Mouse (Mus musculus) limb, embryonic 15.5 days (tissue): ENCODE results near the gene Rbm38. TPM values are rescaled to one million over a fixed set of nuclear protein-coding genes. Genes with fewer than 3 reads are reported as not detected.

Source experiments
- ATAC-seq: fragments of 200-750 bp; cut with Nextera tagmentation; 2 replicates; pipeline ENCODE4 v1.8.0; 2017; ENCODE audit warnings: low read depth, moderate TSS enrichment; ENCODE audit not compliant: insufficient number of reproducible peaks, low FRiP score, low TSS enrichment
- H3K27ac ChIP-seq: fragments of 300-500 bp; sonication (generic); 2 replicates; pipeline ENCODE4 v1.5.1; 2015; ENCODE audit warnings: moderate library complexity, mild to moderate bottlenecking, inconsistent platforms
- H3K27me3 ChIP-seq: fragments of 300-500 bp; sonication (generic); 2 replicates; pipeline ENCODE4 v1.6.1; 2015; ENCODE audit warnings: inconsistent platforms
- H3K36me3 ChIP-seq: fragments of 300-500 bp; sonication (generic); 2 replicates; pipeline ENCODE4 v1.6.1; 2015; ENCODE audit warnings: inconsistent platforms
- H3K4me1 ChIP-seq: fragments of 300-500 bp; sonication (generic); 2 replicates; pipeline ENCODE4 v1.6.1; 2015; ENCODE audit warnings: inconsistent platforms
- H3K4me2 ChIP-seq: fragments of 300-500 bp; sonication (generic); 2 replicates; pipeline ENCODE4 v1.6.1; 2015; ENCODE audit warnings: mild to moderate bottlenecking, inconsistent platforms
- H3K4me3 ChIP-seq: fragments of 300-500 bp; sonication (generic); 2 replicates; pipeline ENCODE4 v1.5.1; 2015; ENCODE audit warnings: mild to moderate bottlenecking, inconsistent platforms
- H3K9ac ChIP-seq: fragments of 300-500 bp; sonication (generic); 2 replicates; pipeline ENCODE4 v1.6.1; 2015; ENCODE audit warnings: inconsistent platforms
- H3K9me3 ChIP-seq: fragments of 300-500 bp; sonication (generic); 2 replicates; pipeline ENCODE4 v1.6.1; 2016; ENCODE audit warnings: inconsistent platforms
- WGBS: fragments of 180-500 bp; shearing (Covaris S2); methylation state at CpG from one replicate; pipeline ENCODE4 v1.1.7; 2015; 5-methylcytosine and 5-hydroxymethylcytosine counted together
- polyA plus RNA-seq: library from polyadenylated mRNA; unstranded; fragments of >200 nt; fragmentation: Nextera tagmentation; extraction: Ambion mirVana; gene quantifications from 2 replicates; pipeline ENCODE4 v1.2.1, GENCODE M21; 2015

The Rbm38 gene
- polyA plus RNA-seq, 1 experiment from 2014 or later: 21.9 TPM

- Histone ChIP-seq H3K4me3 (no peak overlapping the region), H3K4me2 (no peak overlapping the region), H3K36me3 (peaks cover 32% of the 10 kb centered on the region), H3K9me3 (no peaks in the 10 kb centered on the region), H3K27me3 (no peaks in the 10 kb centered on the region), H3K27ac (peak overlapping the region; percentile 0), H3K9ac (no peak overlapping the region), H3K4me1 (peaks cover 57% of the 10 kb centered on the region)
- ATAC-seq: no peak
- WGBS: 89% methylated on average over 6 of the region's 6 CpGs
Measured at GRCm38 (mm10) chr2:173027169-173027823, 7.0 kb downstream of the Rbm38 start.

- H3K27ac ChIP-seq: peak overlapping the region; percentile 0; the same call in 1 of the 2 replicates
- peak overlapping the region; percentile 7; the same call in 1 of the 2 replicates for H3K9ac ChIP-seq
- peaks cover 51% of the 10 kb centered on the region for H3K4me1 ChIP-seq
- no peak overlapping the region for H3K4me3 ChIP-seq
- ATAC-seq: no peak
- H3K4me2 ChIP-seq: no peak overlapping the region
- H3K27me3 ChIP-seq: no peaks in the 10 kb centered on the region
- H3K9me3 ChIP-seq: no peaks in the 10 kb centered on the region
- WGBS: 64% methylated on average over 4 of the region's 4 CpGs
- H3K36me3 ChIP-seq: peaks cover 38% of the 10 kb centered on the region
Measured at GRCm38 (mm10) chr2:173027824-173028495, 7.7 kb downstream of the Rbm38 start.

- no peak for ATAC-seq
- H3K4me3 ChIP-seq: no peak overlapping the region
- H3K4me1 ChIP-seq: peaks cover 44% of the 10 kb centered on the region
- H3K27ac ChIP-seq: no peak overlapping the region
- H3K9me3 ChIP-seq: no peaks in the 10 kb centered on the region
- WGBS: 85% methylated on average over 3 of the region's 3 CpGs
- no peak overlapping the region for H3K9ac ChIP-seq
- no peak overlapping the region for H3K4me2 ChIP-seq
- no peaks in the 10 kb centered on the region for H3K27me3 ChIP-seq
- H3K36me3 ChIP-seq: peaks cover 44% of the 10 kb centered on the region
Measured at GRCm38 (mm10) chr2:173028508-173029031, 8.3 kb downstream of the Rbm38 start.

- Histone ChIP-seq H3K4me3 (no peak overlapping the region), H3K27ac (no peak overlapping the region), H3K4me1 (peaks cover 26% of the 10 kb centered on the region), H3K9me3 (no peaks in the 10 kb centered on the region), H3K27me3 (no peaks in the 10 kb centered on the region), H3K9ac (no peak overlapping the region), H3K36me3 (peaks cover 58% of the 10 kb centered on the region), H3K4me2 (no peak overlapping the region)
- ATAC-seq: no peak
- WGBS: 67% methylated on average over 12 of the region's 12 CpGs
Measured at GRCm38 (mm10) chr2:173030591-173031338, 10.5 kb downstream of the Rbm38 start.

GRCm38 (mm10) chr2:173033531-173033930 is 13.2 kb downstream of the Rbm38 start:
- no peak overlapping the region for H3K4me2 ChIP-seq
- no peaks in the 10 kb centered on the region for H3K9me3 ChIP-seq
- H3K36me3 ChIP-seq: peaks cover 54% of the 10 kb centered on the region
- ATAC-seq: no peak
- no peak overlapping the region for H3K27ac ChIP-seq
- peaks cover 3% of the 10 kb centered on the region; the same call in 1 of the 2 replicates for H3K4me1 ChIP-seq
- H3K27me3 ChIP-seq: no peaks in the 10 kb centered on the region
- no peak overlapping the region for H3K4me3 ChIP-seq
- H3K9ac ChIP-seq: no peak overlapping the region
- WGBS: 94% methylated on average over 13 of the region's 13 CpGs

GRCm38 (mm10) chr2:173034998-173035397 is 14.7 kb downstream of the Rbm38 start:
- H3K4me3 ChIP-seq: no peak overlapping the region
- peaks cover 3% of the 10 kb centered on the region; the same call in 1 of the 2 replicates for H3K4me1 ChIP-seq
- H3K36me3 ChIP-seq: peaks cover 48% of the 10 kb centered on the region
- 62% methylated on average over 4 of the region's 4 CpGs for WGBS
- H3K27ac ChIP-seq: no peak overlapping the region
- ATAC-seq: no peak
- no peaks in the 10 kb centered on the region for H3K27me3 ChIP-seq
- no peak overlapping the region for H3K9ac ChIP-seq
- no peak overlapping the region for H3K4me2 ChIP-seq
- no peaks in the 10 kb centered on the region for H3K9me3 ChIP-seq

- H3K9ac ChIP-seq: no peak overlapping the region
- no peak overlapping the region for H3K4me3 ChIP-seq
- no peaks in the 10 kb centered on the region for H3K9me3 ChIP-seq
- no peak overlapping the region for H3K27ac ChIP-seq
- 96% methylated on average over 5 of the region's 5 CpGs for WGBS
- ATAC-seq: no peak
- H3K36me3 ChIP-seq: peaks cover 41% of the 10 kb centered on the region
- H3K4me1 ChIP-seq: peaks cover 3% of the 10 kb centered on the region; the same call in 1 of the 2 replicates
- no peak overlapping the region for H3K4me2 ChIP-seq
- H3K27me3 ChIP-seq: no peaks in the 10 kb centered on the region
Measured at GRCm38 (mm10) chr2:173035653-173036052, 15.4 kb downstream of the Rbm38 start.

- H3K27me3 ChIP-seq: no peaks in the 10 kb centered on the region
- no peak overlapping the region for H3K9ac ChIP-seq
- WGBS: 89% methylated on average over 5 of the region's 5 CpGs
- no peaks in the 10 kb centered on the region for H3K9me3 ChIP-seq
- peaks cover 37% of the 10 kb centered on the region for H3K36me3 ChIP-seq
- no peak overlapping the region for H3K4me2 ChIP-seq
- H3K4me3 ChIP-seq: no peak overlapping the region
- no peak overlapping the region for H3K27ac ChIP-seq
- H3K4me1 ChIP-seq: no peaks in the 10 kb centered on the region
- no peak for ATAC-seq
Measured at GRCm38 (mm10) chr2:173036055-173036454, 15.8 kb downstream of the Rbm38 start.

- H3K27me3 ChIP-seq: no peaks in the 10 kb centered on the region
- H3K9ac ChIP-seq: no peak overlapping the region
- ATAC-seq: no peak
- no peaks in the 10 kb centered on the region for H3K4me1 ChIP-seq
- 52% methylated on average over 4 of the region's 4 CpGs for WGBS
- no peaks in the 10 kb centered on the region for H3K9me3 ChIP-seq
- no peak overlapping the region for H3K27ac ChIP-seq
- no peak overlapping the region for H3K4me3 ChIP-seq
- H3K4me2 ChIP-seq: no peak overlapping the region
- peaks cover 32% of the 10 kb centered on the region for H3K36me3 ChIP-seq
Measured at GRCm38 (mm10) chr2:173036611-173037010, 16.3 kb downstream of the Rbm38 start.

GRCm38 (mm10) chr2:173037347-173037746 is 17.0 kb downstream of the Rbm38 start:
- Histone ChIP-seq H3K9ac (no peak overlapping the region), H3K4me2 (no peak overlapping the region), H3K27ac (no peak overlapping the region), H3K27me3 (no peaks in the 10 kb centered on the region), H3K9me3 (no peaks in the 10 kb centered on the region), H3K36me3 (peaks cover 26% of the 10 kb centered on the region), H3K4me1 (no peaks in the 10 kb centered on the region), H3K4me3 (no peak overlapping the region)
- no peak for ATAC-seq
- WGBS: 77% methylated on average over 5 of the region's 5 CpGs

GRCm38 (mm10) chr2:173037827-173038607 is 17.7 kb downstream of the Rbm38 start:
- H3K4me1 ChIP-seq: no peaks in the 10 kb centered on the region
- ATAC-seq: no peak
- peaks cover 20% of the 10 kb centered on the region for H3K36me3 ChIP-seq
- no peak overlapping the region for H3K9ac ChIP-seq
- no peak overlapping the region for H3K27ac ChIP-seq
- H3K4me3 ChIP-seq: no peak overlapping the region
- H3K4me2 ChIP-seq: no peak overlapping the region
- 75% methylated on average over 7 of the region's 7 CpGs for WGBS
- H3K27me3 ChIP-seq: no peaks in the 10 kb centered on the region
- H3K9me3 ChIP-seq: no peaks in the 10 kb centered on the region
